Mouse (Mus musculus): ENCODE measurements around the gene Ankrd66. TPM values are rescaled to one million over a fixed set of nuclear protein-coding genes. Genes with fewer than 3 reads are reported as not detected.

Gene Ankrd66
- polyA plus RNA-seq, 1 experiment from 2014 or later = 0.19 TPM

- Histone ChIP-seq H3K4me2 (replicated peaks; ENCODE audit: low read depth, low read length) (no peak overlapping the region), H3K9ac (replicated peaks; ENCODE audit: low read depth, low read length) (no peak overlapping the region), H3K4me3 (ENCODE audit: low read depth, low read length) (no peak overlapping the region), H3K27me3 (ENCODE audit: control insufficient read depth, insufficient read depth, low read length) (no peaks in the 10 kb centered on the region), H3K4me1 (ENCODE audit: control insufficient read depth, insufficient read depth, low read length) (no peaks in the 10 kb centered on the region), H3K9me3 (ENCODE audit: control insufficient read depth, low read depth, low read length) (no peaks in the 10 kb centered on the region), H3K27ac (ENCODE audit: low read length) (no peak overlapping the region), H3K36me3 (ENCODE audit: control insufficient read depth, insufficient read depth, low read length) (no peaks in the 10 kb centered on the region)
- WGBS = 45% methylated on average over 3 of the region's 3 CpGs
- ATAC-seq (ENCODE audit: insufficient number of reproducible peaks, insufficient read depth, low FRiP score, low read depth) = no peak
Measured at GRCm38 (mm10) chr17:43573624-43574073, 30.2 kb upstream of the Ankrd66 start.

DNA sequence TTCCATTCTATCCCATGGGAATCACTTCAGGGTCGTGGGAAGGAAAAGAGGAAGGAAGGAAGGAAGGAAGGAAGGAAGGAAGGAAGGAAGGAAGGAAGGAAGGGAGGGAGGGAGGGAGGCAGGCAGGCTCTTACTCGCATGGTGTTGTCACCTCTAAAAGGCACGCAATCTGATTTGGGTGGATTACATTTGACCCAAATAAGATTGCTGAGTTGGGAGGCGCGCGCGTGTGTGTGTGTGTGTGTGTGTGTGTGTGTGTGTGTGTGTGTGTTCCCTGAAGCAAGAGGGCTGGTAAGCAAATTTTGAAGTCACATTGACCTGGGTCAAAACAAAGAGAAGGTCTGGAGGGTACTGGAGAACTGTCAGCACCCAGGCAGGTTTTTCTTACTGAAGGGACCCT is 25.8 kb upstream of the Ankrd66 start:
- H3K4me1 ChIP-seq (ENCODE audit: control insufficient read depth, insufficient read depth, low read length) = no peaks in the 10 kb centered on the region
- no peak for ATAC-seq (ENCODE audit: insufficient number of reproducible peaks, insufficient read depth, low FRiP score, low read depth)
- no peak overlapping the region for H3K4me2 ChIP-seq (replicated peaks; ENCODE audit: low read depth, low read length)
- H3K4me3 ChIP-seq (ENCODE audit: low read depth, low read length) = no peak overlapping the region
- no peak overlapping the region for H3K9ac ChIP-seq (replicated peaks; ENCODE audit: low read depth, low read length)
- no peaks in the 10 kb centered on the region for H3K36me3 ChIP-seq (ENCODE audit: control insufficient read depth, insufficient read depth, low read length)
- 67% methylated on average over 7 of the region's 7 CpGs for WGBS
- no peaks in the 10 kb centered on the region for H3K9me3 ChIP-seq (ENCODE audit: control insufficient read depth, low read depth, low read length)
- H3K27ac ChIP-seq (ENCODE audit: low read length) = no peak overlapping the region
- H3K27me3 ChIP-seq (ENCODE audit: control insufficient read depth, insufficient read depth, low read length) = no peaks in the 10 kb centered on the region

- Histone ChIP-seq H3K9me3 (ENCODE audit: control insufficient read depth, low read depth, low read length) (no peaks in the 10 kb centered on the region), H3K4me2 (replicated peaks; ENCODE audit: low read depth, low read length) (peak within 1 kb of the TSS; percentile 92), H3K4me1 (ENCODE audit: control insufficient read depth, insufficient read depth, low read length) (no peaks in the 10 kb centered on the region), H3K27ac (ENCODE audit: low read length) (peak within 1 kb of the TSS; percentile 44; the same call in 1 of the 2 replicates), H3K4me3 (ENCODE audit: low read depth, low read length) (peak within 1 kb of the TSS; percentile 38), H3K36me3 (ENCODE audit: control insufficient read depth, insufficient read depth, low read length) (no peaks in the 10 kb centered on the region), H3K27me3 (ENCODE audit: control insufficient read depth, insufficient read depth, low read length) (no peaks in the 10 kb centered on the region), H3K9ac (replicated peaks; ENCODE audit: low read depth, low read length) (peak within 1 kb of the TSS; percentile 50; the same call in 1 of the 2 replicates)
- peak; percentile 89; the same call in 1 of the 2 replicates for ATAC-seq (ENCODE audit: insufficient number of reproducible peaks, insufficient read depth, low FRiP score, low read depth)
- WGBS = under 1% methylated on average over 34 of the region's 34 CpGs
Measured at GRCm38 (mm10) chr17:43567992-43568888, 24.8 kb upstream of the Ankrd66 start, which contains the start of gene Pla2g7. Gene Pla2g7 (plus strand): TSS chr17:43568098.

- no peaks in the 10 kb centered on the region for H3K9me3 ChIP-seq (ENCODE audit: control insufficient read depth, low read depth, low read length)
- WGBS = 11% methylated on average over 12 of the region's 12 CpGs
- no peaks in the 10 kb centered on the region for H3K4me1 ChIP-seq (ENCODE audit: control insufficient read depth, insufficient read depth, low read length)
- H3K36me3 ChIP-seq (ENCODE audit: control insufficient read depth, insufficient read depth, low read length) = no peaks in the 10 kb centered on the region
- no peaks in the 10 kb centered on the region for H3K27me3 ChIP-seq (ENCODE audit: control insufficient read depth, insufficient read depth, low read length)
- peak overlapping the region; percentile 92 for H3K4me2 ChIP-seq (replicated peaks; ENCODE audit: low read depth, low read length)
- ATAC-seq (ENCODE audit: insufficient number of reproducible peaks, insufficient read depth, low FRiP score, low read depth) = no peak
- peak overlapping the region; percentile 38 for H3K4me3 ChIP-seq (ENCODE audit: low read depth, low read length)
- peak overlapping the region; percentile 50; the same call in 1 of the 2 replicates for H3K9ac ChIP-seq (replicated peaks; ENCODE audit: low read depth, low read length)
- no peak overlapping the region for H3K27ac ChIP-seq (ENCODE audit: low read length)
Measured at GRCm38 (mm10) chr17:43567593-43567991, 24.2 kb upstream of the Ankrd66 start.

DNA sequence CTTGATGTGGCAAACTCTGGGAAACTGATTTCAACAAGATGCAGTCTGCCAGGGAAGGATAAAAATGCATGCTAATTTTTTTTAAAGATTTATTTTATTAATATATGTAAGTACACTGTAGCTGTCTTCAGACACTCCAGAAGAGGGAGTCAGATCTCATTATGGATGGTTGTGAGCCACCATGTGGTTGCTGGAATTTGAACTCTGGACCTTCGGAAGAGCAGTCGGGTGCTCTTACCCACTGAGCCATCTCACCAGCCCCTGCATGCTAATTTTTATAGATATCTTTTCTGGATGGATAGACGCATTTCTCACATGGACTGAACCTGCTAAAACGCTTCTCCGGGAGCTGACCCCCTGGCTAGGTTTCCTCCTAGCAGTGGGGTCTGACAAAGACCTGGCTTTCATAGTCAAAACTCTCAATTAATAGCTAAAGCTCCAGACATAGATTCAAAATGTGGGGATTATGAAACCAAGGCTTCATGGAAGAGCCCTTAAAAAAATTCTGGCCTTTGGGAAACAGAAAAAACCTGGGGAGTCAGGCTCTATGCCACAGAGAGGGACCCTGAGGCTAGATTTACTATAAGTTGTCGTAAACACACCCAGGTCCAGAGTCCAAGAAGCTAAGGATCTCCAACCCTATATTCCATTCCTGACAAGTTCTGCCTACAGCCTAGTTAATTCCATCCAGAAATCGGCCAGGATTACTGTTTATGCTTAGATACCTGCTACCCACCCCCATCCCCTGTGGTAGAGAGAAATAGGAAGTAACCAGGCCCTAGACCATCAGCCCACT is 20.0 kb upstream of the Ankrd66 start:
- Histone ChIP-seq H3K4me2 (replicated peaks; ENCODE audit: low read depth, low read length) (no peak overlapping the region), H3K27ac (ENCODE audit: low read length) (no peak overlapping the region), H3K4me1 (ENCODE audit: control insufficient read depth, insufficient read depth, low read length) (no peaks in the 10 kb centered on the region), H3K4me3 (ENCODE audit: low read depth, low read length) (no peak overlapping the region), H3K9me3 (ENCODE audit: control insufficient read depth, low read depth, low read length) (no peaks in the 10 kb centered on the region), H3K27me3 (ENCODE audit: control insufficient read depth, insufficient read depth, low read length) (no peaks in the 10 kb centered on the region), H3K9ac (replicated peaks; ENCODE audit: low read depth, low read length) (no peak overlapping the region), H3K36me3 (ENCODE audit: control insufficient read depth, insufficient read depth, low read length) (no peaks in the 10 kb centered on the region)
- WGBS = 87% methylated on average over 7 of the region's 7 CpGs
- ATAC-seq (ENCODE audit: insufficient number of reproducible peaks, insufficient read depth, low FRiP score, low read depth) = no peak

- no peaks in the 10 kb centered on the region for H3K27me3 ChIP-seq (ENCODE audit: control insufficient read depth, insufficient read depth, low read length)
- H3K4me1 ChIP-seq (ENCODE audit: control insufficient read depth, insufficient read depth, low read length) = no peaks in the 10 kb centered on the region
- H3K27ac ChIP-seq (ENCODE audit: low read length) = no peak overlapping the region
- H3K36me3 ChIP-seq (ENCODE audit: control insufficient read depth, insufficient read depth, low read length) = no peaks in the 10 kb centered on the region
- no peak for ATAC-seq (ENCODE audit: insufficient number of reproducible peaks, insufficient read depth, low FRiP score, low read depth)
- no peaks in the 10 kb centered on the region for H3K9me3 ChIP-seq (ENCODE audit: control insufficient read depth, low read depth, low read length)
- 71% methylated on average over 3 of the region's 3 CpGs for WGBS
- no peak overlapping the region for H3K9ac ChIP-seq (replicated peaks; ENCODE audit: low read depth, low read length)
- H3K4me3 ChIP-seq (ENCODE audit: low read depth, low read length) = no peak overlapping the region
- no peak overlapping the region for H3K4me2 ChIP-seq (replicated peaks; ENCODE audit: low read depth, low read length)
Measured at GRCm38 (mm10) chr17:43558678-43559077, 15.2 kb upstream of the Ankrd66 start.

GRCm38 (mm10) chr17:43557541-43558090 is 14.2 kb upstream of the Ankrd66 start:
- Histone ChIP-seq H3K4me1 (ENCODE audit: control insufficient read depth, insufficient read depth, low read length) (no peaks in the 10 kb centered on the region), H3K9ac (replicated peaks; ENCODE audit: low read depth, low read length) (no peak overlapping the region), H3K27me3 (ENCODE audit: control insufficient read depth, insufficient read depth, low read length) (no peaks in the 10 kb centered on the region), H3K9me3 (ENCODE audit: control insufficient read depth, low read depth, low read length) (no peaks in the 10 kb centered on the region), H3K36me3 (ENCODE audit: control insufficient read depth, insufficient read depth, low read length) (no peaks in the 10 kb centered on the region), H3K27ac (ENCODE audit: low read length) (no peak overlapping the region), H3K4me2 (replicated peaks; ENCODE audit: low read depth, low read length) (no peak overlapping the region), H3K4me3 (ENCODE audit: low read depth, low read length) (no peak overlapping the region)
- 74% methylated on average over 6 of the region's 6 CpGs for WGBS
- no peak for ATAC-seq (ENCODE audit: insufficient number of reproducible peaks, insufficient read depth, low FRiP score, low read depth)

GRCm38 (mm10) chr17:43557104-43557503 is 13.7 kb upstream of the Ankrd66 start:
- ATAC-seq (ENCODE audit: insufficient number of reproducible peaks, insufficient read depth, low FRiP score, low read depth) = no peak
- Histone ChIP-seq H3K27ac (ENCODE audit: low read length) (no peak overlapping the region), H3K9me3 (ENCODE audit: control insufficient read depth, low read depth, low read length) (no peaks in the 10 kb centered on the region), H3K4me2 (replicated peaks; ENCODE audit: low read depth, low read length) (no peak overlapping the region), H3K36me3 (ENCODE audit: control insufficient read depth, insufficient read depth, low read length) (no peaks in the 10 kb centered on the region), H3K4me3 (ENCODE audit: low read depth, low read length) (no peak overlapping the region), H3K9ac (replicated peaks; ENCODE audit: low read depth, low read length) (no peak overlapping the region), H3K27me3 (ENCODE audit: control insufficient read depth, insufficient read depth, low read length) (no peaks in the 10 kb centered on the region), H3K4me1 (ENCODE audit: control insufficient read depth, insufficient read depth, low read length) (no peaks in the 10 kb centered on the region)
- 90% methylated on average over 4 of the region's 4 CpGs for WGBS

All from stomach, embryonic 14.5 days (tissue).